Mouse (Mus musculus): Measurements from ENCODE around the gene Plrg1. TPM values are rescaled to one million over a fixed set of nuclear protein-coding genes. Genes with fewer than 3 reads are reported as not detected.
A peak's percentile ranks its signal among the peaks of the same experiment; 100 is the strongest.

Gene Plrg1
- polyA plus RNA-seq, 1 experiment from 2014 or later, result 84.2 TPM

GRCm38 (mm10) chr3:83027546-83028251 lies 27.6 kb upstream of the Plrg1 start:
- H3K36me3 ChIP-seq, result no peaks in the 10 kb centered on the region
- H3K27ac ChIP-seq, result no peak overlapping the region
- H3K4me2 ChIP-seq, result no peak overlapping the region
- WGBS, result 89% methylated on average over 9 of the region's 9 CpGs
- no peaks in the 10 kb centered on the region for H3K27me3 ChIP-seq (replicated peaks)
- no peaks in the 10 kb centered on the region for H3K9me3 ChIP-seq
- H3K4me1 ChIP-seq, result no peaks in the 10 kb centered on the region
- ATAC-seq (ENCODE audit: insufficient read depth, low FRiP score, low read depth), result no peak
- no peak overlapping the region for H3K9ac ChIP-seq
- H3K4me3 ChIP-seq (replicated peaks), result no peak overlapping the region

- H3K27ac ChIP-seq, result no peak overlapping the region
- H3K4me2 ChIP-seq, result no peak overlapping the region
- H3K9me3 ChIP-seq, result no peaks in the 10 kb centered on the region
- no peak overlapping the region for H3K4me3 ChIP-seq (replicated peaks)
- H3K4me1 ChIP-seq, result no peaks in the 10 kb centered on the region
- no peaks in the 10 kb centered on the region for H3K36me3 ChIP-seq
- no peaks in the 10 kb centered on the region for H3K27me3 ChIP-seq (replicated peaks)
- 87% methylated on average over 4 of the region's 4 CpGs for WGBS
- ATAC-seq (ENCODE audit: insufficient read depth, low FRiP score, low read depth), result no peak
- H3K9ac ChIP-seq, result no peak overlapping the region
Observed at GRCm38 (mm10) chr3:83030331-83030730, 25.0 kb upstream of the Plrg1 start.

DNA sequence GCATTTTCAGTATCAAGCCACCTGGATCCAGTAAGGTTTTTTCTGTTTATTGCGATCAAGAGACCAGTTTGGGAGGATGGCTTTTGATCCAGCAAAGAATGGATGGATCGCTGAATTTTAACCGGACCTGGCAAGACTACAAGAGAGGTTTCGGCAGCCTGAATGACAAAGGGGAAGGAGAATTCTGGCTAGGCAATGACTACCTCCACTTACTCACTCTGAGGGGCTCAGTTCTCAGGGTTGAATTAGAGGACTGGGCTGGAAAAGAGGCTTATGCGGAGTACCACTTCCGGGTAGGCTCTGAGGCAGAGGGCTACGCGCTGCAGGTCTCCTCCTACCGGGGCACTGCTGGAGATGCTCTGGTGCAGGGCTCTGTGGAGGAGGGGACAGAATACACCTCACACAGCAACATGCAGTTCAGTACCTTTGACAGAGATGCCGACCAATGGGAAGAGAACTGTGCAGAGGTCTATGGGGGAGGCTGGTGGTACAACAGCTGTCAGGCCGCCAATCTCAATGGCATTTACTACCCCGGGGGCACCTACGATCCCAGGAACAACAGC lies 22.5 kb upstream of the Plrg1 start:
- Histone ChIP-seq H3K4me2 (no peak overlapping the region), H3K36me3 (no peaks in the 10 kb centered on the region)

DNA sequence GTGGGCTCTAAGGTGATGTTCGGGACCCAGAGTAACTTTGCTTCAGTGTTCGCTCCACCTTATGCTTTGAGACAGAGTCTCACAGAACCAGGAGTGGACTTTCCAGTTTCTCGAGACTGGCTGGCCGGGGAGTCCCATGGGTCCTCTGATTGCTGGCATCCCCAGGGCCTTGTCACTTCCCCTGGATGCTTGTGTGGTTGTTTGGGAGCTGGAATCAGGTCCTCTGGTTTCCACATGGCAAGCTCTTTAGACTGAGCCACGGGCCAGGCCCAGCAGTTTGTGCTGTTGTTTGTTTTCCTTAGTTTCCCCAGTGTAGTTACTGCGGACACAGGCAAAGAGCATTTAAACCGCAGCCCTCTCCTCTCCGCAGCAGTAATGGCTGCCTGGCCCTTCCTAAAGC lies 21.5 kb upstream of the Plrg1 start:
- no peaks in the 10 kb centered on the region for H3K9me3 ChIP-seq
- ATAC-seq (ENCODE audit: insufficient read depth, low FRiP score, low read depth), result no peak
- no peaks in the 10 kb centered on the region for H3K27me3 ChIP-seq (replicated peaks)
- no peaks in the 10 kb centered on the region for H3K4me1 ChIP-seq
- H3K27ac ChIP-seq, result no peak overlapping the region
- H3K4me3 ChIP-seq (replicated peaks), result no peak overlapping the region
- H3K4me2 ChIP-seq, result no peak overlapping the region
- H3K9ac ChIP-seq, result no peak overlapping the region
- no peaks in the 10 kb centered on the region for H3K36me3 ChIP-seq
- 76% methylated on average over 8 of the region's 8 CpGs for WGBS

More for the DNA sequence above, 22.5 kb upstream of the Plrg1 start:
- WGBS, result 57% methylated on average over 13 of the region's 13 CpGs
- no peak overlapping the region for H3K9ac ChIP-seq
- H3K27ac ChIP-seq, result no peak overlapping the region
- no peaks in the 10 kb centered on the region for H3K9me3 ChIP-seq
- H3K4me1 ChIP-seq, result no peaks in the 10 kb centered on the region
- no peak overlapping the region for H3K4me3 ChIP-seq (replicated peaks)
- H3K27me3 ChIP-seq (replicated peaks), result no peaks in the 10 kb centered on the region
- no peak for ATAC-seq (ENCODE audit: insufficient read depth, low FRiP score, low read depth)

DNA sequence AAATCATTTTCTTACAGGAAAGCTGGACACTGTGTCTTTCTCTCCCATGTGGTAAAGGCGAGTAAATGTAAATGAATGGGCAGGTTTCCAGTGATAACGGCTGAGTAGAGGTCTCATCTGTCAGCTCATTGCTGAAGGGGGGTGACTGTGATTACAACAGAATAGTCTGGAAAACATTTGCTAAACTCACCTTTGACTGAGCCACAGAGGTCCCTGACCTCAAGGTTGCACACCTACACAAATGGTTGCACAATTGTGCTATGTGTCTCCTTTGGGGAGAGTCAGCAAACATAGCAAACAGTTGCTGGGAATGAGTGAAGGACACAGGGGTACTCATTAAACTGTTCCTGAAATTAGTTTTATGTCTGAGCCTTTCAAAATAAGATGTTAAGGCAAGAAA lies 16.5 kb upstream of the Plrg1 start:
- no peaks in the 10 kb centered on the region for H3K9me3 ChIP-seq
- peak; percentile 22; the same call in 1 of the 2 replicates for ATAC-seq (ENCODE audit: insufficient read depth, low FRiP score, low read depth)
- no peak overlapping the region for H3K9ac ChIP-seq
- no peak overlapping the region for H3K4me3 ChIP-seq (replicated peaks)
- H3K4me2 ChIP-seq, result no peak overlapping the region
- H3K27me3 ChIP-seq (replicated peaks), result no peaks in the 10 kb centered on the region
- no peaks in the 10 kb centered on the region for H3K36me3 ChIP-seq
- H3K4me1 ChIP-seq, result no peaks in the 10 kb centered on the region
- WGBS, result 52% methylated on average over 2 of the region's 2 CpGs
- no peak overlapping the region for H3K27ac ChIP-seq

GRCm38 (mm10) chr3:83039666-83040065 lies 15.7 kb upstream of the Plrg1 start:
- no peak overlapping the region for H3K4me3 ChIP-seq (replicated peaks)
- peak; percentile 50; the same call in 1 of the 2 replicates for ATAC-seq (ENCODE audit: insufficient read depth, low FRiP score, low read depth)
- H3K4me2 ChIP-seq, result no peak overlapping the region
- no peaks in the 10 kb centered on the region for H3K9me3 ChIP-seq
- H3K36me3 ChIP-seq, result no peaks in the 10 kb centered on the region
- WGBS, result 55% methylated on average over 4 of the region's 4 CpGs
- no peaks in the 10 kb centered on the region for H3K27me3 ChIP-seq (replicated peaks)
- no peak overlapping the region for H3K27ac ChIP-seq
- no peak overlapping the region for H3K9ac ChIP-seq
- H3K4me1 ChIP-seq, result no peaks in the 10 kb centered on the region

DNA sequence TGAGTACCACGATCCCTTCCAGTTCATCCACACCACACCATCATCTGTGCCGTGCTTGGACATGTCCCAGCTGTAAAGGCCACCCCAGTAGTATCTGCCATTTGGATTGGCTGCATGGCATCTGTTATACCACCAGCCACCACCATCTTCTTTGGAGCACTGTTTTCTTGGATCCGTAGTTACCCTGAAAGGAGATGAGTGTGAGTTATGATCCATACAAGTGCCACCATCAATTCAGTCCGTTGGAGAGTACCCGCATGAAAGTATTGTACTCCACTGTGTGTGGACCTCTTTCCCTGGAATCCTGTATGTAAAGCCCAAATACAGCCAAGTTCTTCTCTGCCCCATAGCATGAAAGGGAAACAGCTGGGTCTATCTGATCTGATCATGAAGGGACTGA lies 12.9 kb upstream of the Plrg1 start:
- Histone ChIP-seq H3K27me3 (replicated peaks) (no peaks in the 10 kb centered on the region), H3K9ac (no peak overlapping the region), H3K4me2 (no peak overlapping the region), H3K9me3 (no peaks in the 10 kb centered on the region), H3K27ac (no peak overlapping the region), H3K4me1 (no peaks in the 10 kb centered on the region), H3K36me3 (no peaks in the 10 kb centered on the region), H3K4me3 (replicated peaks) (no peak overlapping the region)
- WGBS, result 89% methylated on average over 5 of the region's 5 CpGs
- no peak for ATAC-seq (ENCODE audit: insufficient read depth, low FRiP score, low read depth)

- H3K9ac ChIP-seq, result no peak overlapping the region
- no peaks in the 10 kb centered on the region for H3K27me3 ChIP-seq (replicated peaks)
- no peaks in the 10 kb centered on the region for H3K9me3 ChIP-seq
- WGBS, result 81% methylated on average over 11 of the region's 11 CpGs
- H3K27ac ChIP-seq, result no peak overlapping the region
- no peak overlapping the region for H3K4me3 ChIP-seq (replicated peaks)
- no peaks in the 10 kb centered on the region for H3K4me1 ChIP-seq
- ATAC-seq (ENCODE audit: insufficient read depth, low FRiP score, low read depth), result no peak
- H3K36me3 ChIP-seq, result no peaks in the 10 kb centered on the region
- H3K4me2 ChIP-seq, result no peak overlapping the region
Observed at GRCm38 (mm10) chr3:83046649-83047048, 8.7 kb upstream of the Plrg1 start.

- no peaks in the 10 kb centered on the region for H3K36me3 ChIP-seq
Observed at GRCm38 (mm10) chr3:83049680-83050079, 5.6 kb upstream of the Plrg1 start, which contains the start of gene Fgb. TSS of gene Fgb (minus strand) at chr3:83049863.

GRCm38 (mm10) chr3:83050661-83051060 lies 4.7 kb upstream of the Plrg1 start:
- no peak overlapping the region for H3K27ac ChIP-seq
- H3K4me3 ChIP-seq (replicated peaks), result no peak overlapping the region
- no peaks in the 10 kb centered on the region for H3K36me3 ChIP-seq
- no peak overlapping the region for H3K9ac ChIP-seq
- no peaks in the 10 kb centered on the region for H3K27me3 ChIP-seq (replicated peaks)
- H3K9me3 ChIP-seq, result no peaks in the 10 kb centered on the region
- H3K4me2 ChIP-seq, result no peak overlapping the region
- no peak for ATAC-seq (ENCODE audit: insufficient read depth, low FRiP score, low read depth)
- H3K4me1 ChIP-seq, result no peaks in the 10 kb centered on the region
- 62% methylated on average over 5 of the region's 5 CpGs for WGBS

More at GRCm38 (mm10) chr3:83049680-83050079, 5.6 kb upstream of the Plrg1 start, which contains the start of gene Fgb:
- H3K4me2 ChIP-seq, result no peak within 1 kb of the TSS
- H3K27me3 ChIP-seq (replicated peaks), result no peaks in the 10 kb centered on the region
- no peaks in the 10 kb centered on the region for H3K9me3 ChIP-seq
- H3K4me3 ChIP-seq (replicated peaks), result no peak within 1 kb of the TSS
- H3K9ac ChIP-seq, result no peak within 1 kb of the TSS
- H3K4me1 ChIP-seq, result no peaks in the 10 kb centered on the region
- WGBS, result 73% methylated on average over 8 of the region's 8 CpGs
- no peak within 1 kb of the TSS for H3K27ac ChIP-seq
- ATAC-seq (ENCODE audit: insufficient read depth, low FRiP score, low read depth), result no peak; the same call in 1 of the 2 replicates

- Histone ChIP-seq H3K36me3 (no peaks in the 10 kb centered on the region), H3K27ac (no peak overlapping the region), H3K9ac (no peak overlapping the region), H3K27me3 (replicated peaks) (no peaks in the 10 kb centered on the region), H3K4me2 (no peak overlapping the region), H3K4me3 (replicated peaks) (no peak overlapping the region), H3K4me1 (peaks cover 5% of the 10 kb centered on the region; the same call in 1 of the 2 replicates), H3K9me3 (no peaks in the 10 kb centered on the region)
- 68% methylated on average over 5 of the region's 5 CpGs for WGBS
- no peak for ATAC-seq (ENCODE audit: insufficient read depth, low FRiP score, low read depth)
Observed at GRCm38 (mm10) chr3:83052102-83052501, 3.2 kb upstream of the Plrg1 start.

- H3K9me3 ChIP-seq, result no peaks in the 10 kb centered on the region
- H3K27ac ChIP-seq, result no peak overlapping the region
- peaks cover 5% of the 10 kb centered on the region; the same call in 1 of the 2 replicates for H3K4me1 ChIP-seq
- no peak overlapping the region for H3K9ac ChIP-seq
- no peaks in the 10 kb centered on the region for H3K36me3 ChIP-seq
- WGBS, result 83% methylated on average over 7 of the region's 7 CpGs
- no peaks in the 10 kb centered on the region for H3K27me3 ChIP-seq (replicated peaks)
- ATAC-seq (ENCODE audit: insufficient read depth, low FRiP score, low read depth), result no peak
- no peak overlapping the region for H3K4me2 ChIP-seq
- H3K4me3 ChIP-seq (replicated peaks), result no peak overlapping the region
Observed at GRCm38 (mm10) chr3:83053126-83053525, 2.2 kb upstream of the Plrg1 start.
